Mouse (Mus musculus) lung, adult 2 months (tissue): ENCODE data around the gene Ufd1.

Source experiments
- CTCF ChIP-seq: fragments of 200-500 bp; IDR thresholded peaks from 2 replicates; pipeline ENCODE4 v1.5.1; 2011; ENCODE audit warnings: mild to moderate bottlenecking, low read length, control low read depth; ENCODE audit not compliant: insufficient read depth
- POLR2A ChIP-seq: fragments of 200-500 bp; IDR thresholded peaks from 2 replicates; pipeline ENCODE4 v1.6.1; 2011; ENCODE audit warnings: low read depth, mild to moderate bottlenecking, control low read depth, low read length, borderline replicate concordance; ENCODE audit errors: extremely low read depth

DNA sequence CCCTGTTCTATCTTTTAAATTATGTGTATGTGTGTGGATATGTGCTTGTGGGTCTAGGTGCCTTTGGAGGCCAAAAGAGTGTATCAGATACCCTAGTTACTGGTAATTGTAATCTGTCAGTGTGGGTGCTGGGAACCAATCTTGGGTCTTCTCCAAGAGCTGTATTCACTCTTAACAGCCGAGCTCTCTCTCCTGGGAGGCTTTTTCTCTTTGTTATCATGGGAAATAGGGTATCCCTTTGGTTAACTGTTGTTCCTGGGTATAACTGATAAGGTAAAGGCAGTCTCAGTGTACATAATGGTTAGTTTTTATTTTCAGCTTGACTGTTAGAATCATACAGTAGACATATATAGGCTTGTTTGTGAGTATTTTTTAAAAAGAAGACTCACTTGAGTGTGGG, 10.8 kb downstream of the Ufd1 start:
- TF ChIP-seq CTCF, result no peak
- TF ChIP-seq POLR2A, result no peak
